Mouse (Mus musculus) forebrain, embryonic 13.5 days (tissue): ENCODE measurements at regions not wholly inside any gene's neighbourhood (a gene's known extent, or its start where the extent isn't known, plus 50 kb on each side); places are given as distances from the start of the nearest gene placed in this dataset.
A peak's percentile ranks its signal among the peaks of the same experiment; 100 is the strongest.

Experiments used
- ATAC-seq: fragments of 200-750 bp; cut with Nextera tagmentation; 2 replicates; pipeline ENCODE4 v1.8.0; 2017
- H3K27ac ChIP-seq: fragments of 300-500 bp; sonication (generic); 2 replicates; pipeline ENCODE4 v1.5.1; 2015; ENCODE audit warnings: inconsistent platforms, mild to moderate bottlenecking, moderate library complexity
- H3K27me3 ChIP-seq: fragments of 300-500 bp; sonication (generic); 2 replicates; pipeline ENCODE4 v1.6.1; 2015; ENCODE audit warnings: mild to moderate bottlenecking, inconsistent platforms
- H3K36me3 ChIP-seq: fragments of 300-500 bp; sonication (generic); 2 replicates; pipeline ENCODE4 v1.6.1; 2015; ENCODE audit warnings: mild to moderate bottlenecking, inconsistent platforms; ENCODE audit not compliant: poor library complexity, severe bottlenecking
- H3K4me1 ChIP-seq: fragments of 300-500 bp; sonication (generic); 2 replicates; pipeline ENCODE4 v1.6.1; 2015; ENCODE audit warnings: inconsistent platforms
- H3K4me2 ChIP-seq: fragments of 300-500 bp; sonication (generic); 2 replicates; pipeline ENCODE4 v1.6.1; 2015; ENCODE audit warnings: inconsistent platforms, mild to moderate bottlenecking, moderate library complexity
- H3K4me3 ChIP-seq: fragments of 300-500 bp; sonication (generic); 2 replicates; pipeline ENCODE4 v1.5.1; 2015; ENCODE audit warnings: mild to moderate bottlenecking, inconsistent platforms
- H3K9ac ChIP-seq: fragments of 300-500 bp; sonication (generic); 2 replicates; pipeline ENCODE4 v1.6.1; 2015; ENCODE audit warnings: mild to moderate bottlenecking, inconsistent platforms
- H3K9me3 ChIP-seq: fragments of 300-500 bp; sonication (generic); replicated peaks from 2 replicates; pipeline ENCODE4 v1.6.1; 2016; ENCODE audit warnings: inconsistent platforms
- WGBS: fragments of 180-500 bp; shearing (Covaris S2); methylation state at CpG from one replicate; pipeline ENCODE4 v1.1.7; 2015; 5-methylcytosine and 5-hydroxymethylcytosine counted together

DNA sequence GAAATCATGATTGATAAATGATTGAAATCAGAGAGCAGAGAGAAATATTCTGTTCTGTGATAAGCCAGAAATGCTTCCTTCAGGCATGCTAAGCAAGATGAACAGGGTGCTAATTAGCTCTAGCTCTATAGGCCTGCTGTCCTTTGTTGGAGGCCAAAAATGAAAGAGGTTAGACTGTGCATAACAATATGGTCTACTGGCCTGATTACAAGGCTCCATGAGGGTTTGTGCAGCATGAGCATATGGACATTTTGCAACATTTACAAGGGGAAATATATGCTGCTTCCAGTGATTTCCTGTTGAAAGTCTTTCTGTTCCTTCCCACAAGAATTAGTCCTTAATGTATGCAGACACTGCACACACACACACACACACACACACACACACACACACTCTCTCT lies 114.3 kb downstream of the Ldoc1 start:
- H3K9me3 ChIP-seq, result no peaks in the 10 kb centered on the region
- no peak overlapping the region for H3K4me2 ChIP-seq
- H3K27ac ChIP-seq, result no peak overlapping the region
- no peak overlapping the region for H3K4me3 ChIP-seq
- peak; percentile 93 for ATAC-seq
- H3K36me3 ChIP-seq, result no peaks in the 10 kb centered on the region
- H3K27me3 ChIP-seq, result no peaks in the 10 kb centered on the region
- no peaks in the 10 kb centered on the region for H3K4me1 ChIP-seq
- H3K9ac ChIP-seq, result no peak overlapping the region

DNA sequence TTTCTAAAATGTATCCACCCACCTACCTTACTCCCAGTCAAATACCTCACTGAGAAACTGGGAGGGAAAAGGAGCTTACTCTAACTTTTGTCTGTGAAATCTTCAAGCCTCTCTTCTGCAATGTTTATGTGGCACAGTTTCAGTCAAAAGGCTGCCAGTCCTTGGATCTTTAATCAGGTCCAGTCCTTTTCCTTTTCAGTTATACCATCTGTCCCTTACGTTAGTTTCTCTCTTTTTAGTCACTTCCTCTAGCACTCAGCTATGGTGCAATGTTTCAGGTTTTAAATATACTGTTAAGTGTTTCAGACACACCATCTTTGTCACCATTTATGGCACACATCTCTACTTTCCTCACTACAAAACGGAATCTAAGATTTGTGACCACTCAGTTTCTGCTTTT lies 115.0 kb downstream of the Ldoc1 start:
- H3K4me1 ChIP-seq, result no peaks in the 10 kb centered on the region
- H3K27me3 ChIP-seq, result no peaks in the 10 kb centered on the region
- WGBS, result 53% methylated on average over 2 of the region's 2 CpGs
- H3K9me3 ChIP-seq, result no peaks in the 10 kb centered on the region
- no peak overlapping the region for H3K4me3 ChIP-seq
- no peak overlapping the region for H3K4me2 ChIP-seq
- no peak for ATAC-seq
- no peak overlapping the region for H3K9ac ChIP-seq
- no peak overlapping the region for H3K27ac ChIP-seq
- no peaks in the 10 kb centered on the region for H3K36me3 ChIP-seq
